21 mouse cellular contexts compared by ENCODE assay signal in genomic region chr5:20865193-20865755, GRCm38 (mm10). TPM values are rescaled to one million over a fixed set of nuclear protein-coding genes. Genes with fewer than 3 reads are reported as not detected.
A peak's percentile ranks its signal among the peaks of the same experiment; 100 is the strongest.
DNase-seq lines count a peak whose midpoint lies in the region; ATAC-seq and TF ChIP-seq lines count a peak whose summit lies in the region.
"Had no signal": no experiment of that assay in that cellular context is flagged by ENCODE, and none has a peak within 500 bp of the region (broad histone marks: within the 10 kb centered on the region; RNA-seq: fewer than 3 reads in every experiment).

No protein-coding gene starts in this region.

- H3K9me3 ChIP-seq in lung, embryonic 14.5 days (ENCODE audit: low read depth, low read length) = no peaks in the 10 kb centered on the region
- H3K9me3 ChIP-seq: embryonic facial prominence, embryonic 15.5 days; forebrain, embryonic 10.5 days; heart, embryonic 10.5 days; hindbrain, embryonic 13.5 days; midbrain, embryonic 12.5 days; stomach, embryonic 15.5 days had no signal

- peaks cover 5% of the 10 kb centered on the region; the same call in 1 of the 2 replicates for H3K4me1 ChIP-seq in lung, embryonic 14.5 days (ENCODE audit: insufficient read depth)
- H3K4me1 ChIP-seq: embryonic facial prominence, embryonic 15.5 days; forebrain, embryonic 10.5 days; heart, embryonic 10.5 days; midbrain, embryonic 12.5 days; stomach, embryonic 15.5 days had no signal

- peak; percentile 59 for DNase-seq in lung, embryonic 14.5 days
- no peak for DNase-seq in lung, postnatal 25 days (ENCODE audit: low spot score)
- DNase-seq in NIH3T3 (ENCODE audit: low read depth) = peak; percentile 17
- DNase-seq in naive thymus-derived CD4-positive, alpha-beta T cell, adult 2 months (ENCODE audit: low read depth) = peak; percentile 25
- DNase-seq in heart, adult 9 months (ENCODE audit: low spot score in 2 of 2) = no peak
- no peak for DNase-seq in left cerebral cortex, postnatal 14 days (ENCODE audit: low spot score in 2 of 2)
- DNase-seq: adrenal gland, adult 8-10 months; cerebellum, adult 18-20 months; gastrocnemius, postnatal 25 days; heart, postnatal 10 days; left cerebral cortex, postnatal 4 days; retina, postnatal 1 day had no signal

- no peaks in the 10 kb centered on the region for H3K36me3 ChIP-seq in lung, embryonic 14.5 days (ENCODE audit: insufficient read depth)
- H3K36me3 ChIP-seq: embryonic facial prominence, embryonic 15.5 days; heart, embryonic 10.5 days; hindbrain, embryonic 13.5 days; midbrain, embryonic 12.5 days; stomach, embryonic 15.5 days had no signal

- H3K27ac ChIP-seq in lung, embryonic 14.5 days (ENCODE audit: low read depth) = no peak overlapping the region
- H3K27ac ChIP-seq: embryonic facial prominence, embryonic 15.5 days; forebrain, embryonic 10.5 days; heart, embryonic 10.5 days; hindbrain, embryonic 13.5 days; midbrain, embryonic 12.5 days; stomach, embryonic 15.5 days had no signal

- 50% methylated on average over 2 of the region's 2 CpGs for WGBS in lung, embryonic 14.5 days

- H3K4me3 ChIP-seq in lung, embryonic 14.5 days (ENCODE audit: low read depth, low read length) = no peak overlapping the region
- H3K4me3 ChIP-seq: embryonic facial prominence, embryonic 15.5 days; forebrain, embryonic 10.5 days; heart, embryonic 10.5 days; hindbrain, embryonic 13.5 days; midbrain, embryonic 12.5 days; stomach, embryonic 15.5 days had no signal

- no peak overlapping the region for H3K4me2 ChIP-seq in lung, embryonic 14.5 days
- H3K4me2 ChIP-seq: embryonic facial prominence, embryonic 15.5 days; hindbrain, embryonic 13.5 days; midbrain, embryonic 12.5 days; stomach, embryonic 15.5 days had no signal

- ATAC-seq in lung, embryonic 14.5 days (ENCODE audit: insufficient read depth) = 0 out of 2 replicates have a peak, but pooled peaks have one; percentile 31
- peak; percentile 27; the same call in 1 of the 2 replicates for ATAC-seq in granulocyte monocyte progenitor cell, adult 5-6 weeks (replicated peaks; ENCODE audit: poor library complexity, severe bottlenecking)
- ATAC-seq: intestine, postnatal 0 days; lung, postnatal 0 days had no signal

- intact Hi-C loops in left cerebral cortex, postnatal 14 days (cut with DNase I) = no loop called here

- no peak for TF ChIP-seq CTCF in lung, embryonic 14.5 days (IDR thresholded peaks at IDR 0.05; ENCODE audit: low read depth)

- H3K9ac ChIP-seq in lung, embryonic 14.5 days = no peak overlapping the region
- H3K9ac ChIP-seq: embryonic facial prominence, embryonic 15.5 days; hindbrain, embryonic 13.5 days; midbrain, embryonic 12.5 days; stomach, embryonic 15.5 days had no signal

- no peaks in the 10 kb centered on the region for H3K27me3 ChIP-seq in lung, embryonic 14.5 days (ENCODE audit: insufficient read depth, low read length)
- H3K27me3 ChIP-seq: embryonic facial prominence, embryonic 15.5 days; hindbrain, embryonic 13.5 days; midbrain, embryonic 12.5 days; stomach, embryonic 15.5 days had no signal

RNA-seq across cellular contexts. Expression of gene Phtf2, which starts 16.6 kb away (rescaled TPM):
- polyA plus RNA-seq in lung, embryonic 14.5 days (2014; fragmentation: Nextera tagmentation; extraction: Ambion mirVana) = 11.2 and 12.4 TPM in 2 replicates
- 11.2 and 17.7 TPM in 2 replicates for total RNA-seq in granulocyte monocyte progenitor cell, adult 5-6 weeks (2014; fragmentation: Nextera tagmentation)
- 12.3 and 12.6 TPM in 2 replicates for total RNA-seq in granulocyte monocyte progenitor cell, adult 5-6 weeks (2017)
- total RNA-seq in left cerebral cortex, postnatal 14 days (2021) = 10 to 100 TPM; 23.2 to 24.9 TPM

RNA-seq across cellular contexts. Expression of gene Tmem60, which starts 16.7 kb away (rescaled TPM):
- 43.9 and 45.2 TPM in 2 replicates for polyA plus RNA-seq in lung, embryonic 14.5 days (2014; fragmentation: Nextera tagmentation; extraction: Ambion mirVana)
- total RNA-seq in granulocyte monocyte progenitor cell, adult 5-6 weeks (2014; fragmentation: Nextera tagmentation) = 25.9 and 39.1 TPM in 2 replicates
- total RNA-seq in granulocyte monocyte progenitor cell, adult 5-6 weeks (2017) = 13.6 and 18.0 TPM in 2 replicates
- total RNA-seq in left cerebral cortex, postnatal 14 days (2021) = 10 to 100 TPM; 22.0 to 23.3 TPM

Comparison
In these comparisons a context has a peak if more than half of its experiments do, and no peak if none do; other contexts are left out.
1. DNase-seq: peak in lung, embryonic 14.5 days (single experiment), NIH3T3 (single experiment) and naive thymus-derived CD4-positive, alpha-beta T cell, adult 2 months (single experiment); none in lung, postnatal 25 days (single experiment), heart, adult 9 months (0 of 2) and left cerebral cortex, postnatal 14 days (0 of 2).